Mouse (Mus musculus) cerebellum, adult 11-12 months (tissue): ENCODE measurements at regions not wholly inside any gene's neighbourhood (a gene's known extent, or its start where the extent isn't known, plus 50 kb on each side); places are given as distances from the start of the nearest gene placed in this dataset.

Experiments
- DNase-seq: peaks from one replicate; pipeline ENCODE4 v3.0.0; 2022

DNA sequence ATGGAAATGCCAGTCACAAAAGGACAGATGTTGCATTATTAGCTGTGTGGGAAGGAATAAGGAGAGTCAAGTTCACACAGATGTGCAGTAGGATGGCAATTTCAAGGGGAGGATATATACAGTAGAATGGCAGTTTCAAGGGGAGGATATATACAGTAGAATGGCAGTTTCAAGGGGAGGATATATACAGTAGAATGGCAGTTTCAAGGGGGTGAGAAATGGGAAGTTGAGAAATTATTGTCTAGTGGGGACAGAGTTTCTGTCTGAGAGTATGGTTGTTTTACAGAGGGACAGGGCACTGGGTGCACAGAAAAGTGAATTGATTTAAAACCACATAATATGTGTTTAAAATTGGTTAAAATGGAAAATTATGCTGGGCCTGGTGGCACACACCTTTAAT, 54.8 kb upstream of the Scel start:
- DNase-seq: no peak

DNA sequence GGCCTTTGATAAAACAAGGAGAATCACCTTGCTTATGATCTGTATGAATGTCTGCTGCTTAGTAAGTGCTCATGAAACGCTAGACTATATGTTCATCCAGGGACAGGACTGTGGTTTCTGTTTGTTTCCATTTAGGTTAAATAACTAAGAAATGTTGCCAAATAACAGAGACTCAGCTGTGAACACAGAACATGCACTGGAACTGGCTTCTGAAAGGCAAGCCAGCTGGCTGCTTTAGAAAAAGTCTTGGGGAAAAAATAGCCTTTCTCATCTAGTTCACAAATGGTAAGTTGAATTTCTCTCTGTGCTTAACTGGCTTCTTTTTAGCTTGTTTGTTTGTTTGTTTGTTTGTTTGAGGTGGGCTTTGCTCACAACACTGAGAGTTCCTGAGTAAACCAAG, 57.0 kb upstream of the Scel start:
- no peak for DNase-seq

DNA sequence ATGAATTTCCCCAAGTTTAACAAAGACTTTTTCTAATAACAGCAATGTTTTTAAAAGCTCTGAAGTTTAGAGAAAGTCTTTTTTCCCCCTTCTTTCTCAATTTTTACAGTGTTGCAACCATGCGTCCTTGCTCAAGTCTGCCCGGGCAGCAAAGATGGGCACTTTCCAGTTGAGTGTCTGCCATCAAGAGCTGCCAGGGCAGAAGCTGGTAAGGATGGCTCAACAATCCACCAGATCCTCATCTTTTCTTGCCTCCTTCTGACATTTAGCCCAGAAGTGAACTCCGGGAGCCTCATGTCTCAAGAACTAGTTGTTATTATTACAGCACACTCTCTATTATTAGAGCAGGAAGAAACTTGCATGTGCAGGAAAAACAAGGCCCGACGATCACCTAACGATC, 62.4 kb upstream of the Scel start:
- DNase-seq: no peak

DNA sequence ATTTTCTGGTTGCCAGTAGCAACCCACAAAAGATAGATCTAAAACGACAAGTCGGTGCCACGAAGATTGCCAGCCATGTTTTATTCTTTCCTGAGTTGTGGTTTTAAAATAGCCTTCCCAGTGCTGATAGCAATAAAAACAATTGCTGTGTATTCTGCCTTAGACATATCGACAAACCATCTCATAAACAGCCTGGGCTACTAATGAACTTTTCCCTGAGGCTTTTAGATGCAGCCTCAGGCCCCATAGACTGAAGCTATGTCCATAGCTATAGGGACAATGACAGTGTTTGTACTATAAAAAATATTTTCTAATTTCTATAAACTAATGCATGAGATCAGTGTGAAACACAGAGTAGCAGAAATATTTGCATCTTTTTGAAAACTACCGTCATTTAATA, 63.7 kb upstream of the Scel start:
- DNase-seq: no peak

DNA sequence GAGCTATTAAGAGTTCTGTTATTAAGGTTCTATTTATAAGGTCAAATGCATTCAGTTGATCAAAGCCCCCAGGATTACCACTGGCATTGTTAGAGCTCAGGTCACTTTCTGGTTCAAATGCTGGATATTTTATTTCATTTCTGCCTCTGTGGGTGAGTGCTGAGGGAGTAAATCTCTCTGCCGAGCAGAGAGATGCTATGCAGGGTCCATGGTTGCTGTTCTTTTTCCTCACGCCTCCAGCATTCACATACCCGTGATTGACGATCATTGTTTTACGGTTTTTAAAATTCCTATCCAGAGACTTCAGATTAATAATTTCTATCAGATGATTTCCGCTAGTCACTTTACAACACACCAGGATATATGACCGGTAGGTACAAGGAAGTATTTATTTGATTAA, 64.1 kb upstream of the Scel start:
- DNase-seq: no peak

DNA sequence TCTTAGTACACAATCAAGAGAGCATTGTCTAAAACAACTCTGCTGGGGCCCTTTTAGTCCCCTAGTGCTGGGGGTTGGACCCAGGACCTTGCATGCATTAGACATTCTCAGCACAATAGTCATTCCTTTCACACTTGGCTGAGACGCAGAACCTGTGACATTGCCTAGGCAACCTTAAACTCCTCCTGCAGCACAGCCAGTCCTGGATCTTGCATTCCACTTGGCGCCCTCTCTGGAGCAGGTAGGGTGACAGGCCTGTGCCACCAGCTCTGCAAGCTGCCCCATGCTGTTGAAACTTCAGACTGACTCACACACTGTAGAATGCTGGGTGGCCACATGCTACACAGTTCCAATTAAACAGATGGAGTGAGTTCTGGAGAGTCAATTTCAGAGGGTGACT, 66.5 kb upstream of the Scel start:
- DNase-seq: peak; percentile 49

DNA sequence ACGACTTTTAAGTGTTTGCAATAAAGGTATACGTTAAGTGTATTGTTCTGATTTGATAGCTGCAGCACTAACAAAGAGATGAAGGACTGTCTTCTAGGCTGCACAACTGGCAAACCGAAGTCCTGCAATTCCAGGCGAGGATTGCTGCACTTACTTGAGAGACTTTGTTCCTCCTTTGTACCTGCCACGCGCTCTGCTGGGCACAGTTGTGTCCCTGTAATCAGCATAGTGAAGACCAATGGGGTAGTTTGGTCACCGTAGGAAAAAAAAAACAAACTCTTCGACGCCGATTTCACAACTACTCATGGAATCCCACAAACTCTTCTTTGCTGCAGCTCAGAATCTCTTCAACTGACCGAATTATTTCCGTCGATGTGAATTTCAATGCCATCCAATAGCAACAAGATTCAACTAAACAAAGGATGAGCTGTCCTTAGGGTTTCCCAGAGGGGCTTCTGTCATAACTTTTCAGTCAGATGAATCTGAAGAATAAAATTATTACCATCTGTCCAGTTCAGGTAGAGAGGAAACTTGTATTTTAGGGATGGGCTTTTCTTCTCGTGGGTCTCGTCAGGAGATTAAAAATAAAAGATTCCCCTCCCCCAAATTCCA, 71.6 kb upstream of the Scel start:
- DNase-seq: no peak

DNA sequence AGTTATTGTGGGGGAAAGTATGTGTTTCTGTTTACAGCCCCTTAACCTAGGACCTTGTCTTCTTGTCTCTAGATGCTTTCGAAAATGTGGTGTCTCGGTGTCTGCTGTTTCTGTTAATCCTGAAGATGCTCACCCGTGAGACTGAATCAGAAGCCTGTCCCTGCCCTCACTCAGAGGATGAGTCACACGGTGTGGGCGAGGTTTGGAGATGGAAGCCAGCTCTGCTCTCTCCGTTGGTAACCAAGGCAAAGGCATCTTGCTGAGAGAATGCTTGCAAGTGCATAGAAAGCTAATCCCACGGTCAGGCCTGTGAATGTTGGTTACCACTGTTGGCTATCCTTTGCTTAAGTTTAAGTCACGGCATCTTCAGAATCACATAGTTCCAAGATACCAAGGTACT, 72.9 kb upstream of the Scel start:
- peak; percentile 11 for DNase-seq

DNA sequence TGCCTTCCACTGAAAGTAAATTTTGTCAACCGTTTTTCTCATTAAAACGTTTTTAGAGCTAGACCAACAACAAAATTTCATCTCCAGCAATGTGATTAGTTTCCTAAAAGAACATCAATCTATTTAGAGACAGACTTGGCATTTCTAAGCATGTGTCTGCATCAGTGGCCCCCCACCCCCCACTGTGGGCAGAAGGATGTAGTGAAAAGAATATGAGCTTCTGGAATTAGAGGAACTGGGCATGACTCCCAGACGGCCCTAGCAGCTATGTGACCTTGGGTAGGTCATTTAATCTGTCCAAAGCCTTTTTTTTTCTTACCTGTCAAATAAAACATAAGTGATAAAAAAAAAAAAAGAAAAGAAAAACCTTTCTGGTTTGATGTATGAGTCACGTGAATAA, 78.9 kb upstream of the Scel start:
- DNase-seq: no peak

DNA sequence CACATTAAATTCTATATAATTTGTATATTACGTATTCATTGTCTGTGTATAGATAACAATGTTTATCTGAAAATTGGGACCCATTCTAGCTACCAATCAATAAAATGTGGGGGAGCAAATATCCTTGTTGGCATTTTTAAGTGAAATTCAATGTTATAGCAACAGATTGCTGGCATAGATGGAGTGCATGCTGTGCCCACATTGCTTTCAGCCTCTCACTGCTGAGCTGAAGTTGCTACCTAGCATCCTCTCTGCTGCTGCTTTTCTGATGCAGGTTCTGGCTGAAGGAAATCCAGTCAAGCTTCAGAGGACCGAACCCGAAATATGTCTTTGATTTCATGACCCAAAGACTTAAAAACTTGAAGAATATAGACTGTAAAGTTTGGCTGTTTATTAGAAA, 80.0 kb upstream of the Scel start:
- DNase-seq: no peak

DNA sequence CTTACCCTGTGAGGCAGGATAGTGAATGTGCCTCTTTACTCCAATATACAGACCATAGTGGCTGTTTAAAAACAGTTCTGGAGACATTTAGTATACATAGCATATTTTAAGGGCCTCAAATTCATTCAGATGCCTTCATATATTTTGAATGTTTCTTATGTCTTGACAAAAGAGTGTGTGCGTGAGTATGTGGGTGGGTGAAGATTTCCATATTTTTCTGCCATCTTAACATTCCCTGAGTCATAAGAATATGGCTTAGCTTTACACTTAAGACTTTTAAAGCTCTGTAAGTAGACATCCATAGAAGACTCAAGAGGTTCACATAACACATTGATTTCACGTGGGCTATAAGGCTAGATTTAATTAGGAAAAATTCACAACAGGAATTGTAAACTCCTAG, 81.3 kb upstream of the Mycbp2 start:
- no peak for DNase-seq

DNA sequence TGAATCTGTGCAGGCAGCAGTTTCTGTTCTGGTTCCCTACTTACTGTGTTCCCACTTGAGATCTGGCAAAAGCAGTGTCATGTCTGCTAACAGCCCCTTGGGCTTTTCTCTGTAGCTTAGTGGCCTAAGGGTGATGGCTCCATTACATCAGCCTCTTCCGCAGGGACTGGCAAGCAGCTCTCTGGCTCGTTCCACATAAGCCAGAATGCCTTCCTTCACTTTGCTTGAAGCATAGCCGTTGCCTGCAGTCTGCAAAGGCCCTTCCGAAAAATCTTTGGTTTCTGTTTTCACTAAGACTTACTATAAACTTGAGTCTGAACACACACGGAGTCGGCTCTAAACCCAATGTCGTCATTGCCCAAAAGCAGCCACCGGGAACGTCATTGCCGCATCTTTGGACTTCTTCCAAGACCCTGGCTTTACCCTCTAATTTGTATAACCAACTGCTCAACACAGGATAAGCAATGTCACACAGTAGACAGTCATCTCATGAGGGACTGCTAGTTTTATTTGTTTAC, 74.8 kb upstream of the Mycbp2 start:
- no peak for DNase-seq

DNA sequence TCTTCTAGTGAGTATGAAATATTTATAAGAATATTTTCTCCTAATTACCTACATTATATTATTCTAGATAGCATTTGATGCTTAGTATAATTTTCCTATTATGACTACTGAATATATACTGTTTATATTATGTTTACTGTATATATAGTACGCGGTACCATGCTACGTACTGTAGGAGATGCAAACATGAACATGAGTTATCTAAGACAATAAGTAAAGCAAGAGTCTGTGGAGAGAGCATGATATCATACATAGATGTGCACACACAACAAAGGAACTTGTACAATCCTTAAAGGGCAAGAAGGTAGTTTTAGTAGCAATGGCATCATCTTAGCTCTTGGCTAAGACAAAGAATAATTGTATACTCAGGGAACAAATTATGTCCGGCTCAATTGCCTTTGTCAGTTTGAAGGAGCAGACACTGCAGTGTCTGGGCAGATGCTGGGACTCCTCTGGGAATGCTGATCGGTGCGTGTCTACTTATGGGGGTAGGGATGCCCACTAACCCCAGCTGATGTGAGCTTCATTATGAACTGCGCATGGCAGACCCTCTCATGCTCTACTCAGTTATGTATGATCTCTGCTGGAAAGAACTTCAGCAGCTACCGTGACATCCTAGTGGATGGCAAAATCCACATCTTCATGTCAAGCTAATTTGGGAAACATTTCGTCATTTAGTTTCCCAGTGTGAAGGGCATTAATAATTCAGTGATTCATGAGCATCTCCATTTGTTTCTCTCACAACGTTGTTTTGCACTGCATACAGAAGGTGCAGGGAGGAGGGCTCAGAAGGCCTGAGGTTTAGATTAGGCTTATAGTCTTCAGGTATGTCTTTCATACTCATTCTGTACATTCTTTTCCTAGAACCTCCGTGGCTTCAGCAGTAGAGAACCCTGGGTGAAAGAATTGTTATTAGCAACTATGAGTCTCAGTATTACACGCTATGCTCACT, 70.8 kb upstream of the Mycbp2 start:
- no peak for DNase-seq

DNA sequence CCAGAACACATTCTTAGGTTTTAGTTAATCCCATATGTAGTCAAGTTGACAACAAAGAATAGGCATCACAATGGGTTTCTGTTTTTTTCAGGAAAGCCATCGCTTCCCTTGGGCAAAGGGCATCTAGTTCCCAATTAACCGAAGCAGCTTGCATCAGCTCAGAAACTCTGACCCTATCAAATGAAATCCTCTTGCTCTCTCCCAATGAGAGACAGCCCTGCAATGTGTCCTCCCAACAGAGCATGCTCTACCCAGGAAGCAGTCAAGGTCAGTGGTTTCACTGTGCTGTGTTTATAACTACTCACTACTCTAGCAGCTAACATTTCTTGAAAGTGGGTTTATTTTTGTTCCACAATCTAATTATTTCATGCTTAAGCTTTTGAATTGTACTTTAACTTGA, 58.0 kb upstream of the Mycbp2 start:
- no peak for DNase-seq

DNA sequence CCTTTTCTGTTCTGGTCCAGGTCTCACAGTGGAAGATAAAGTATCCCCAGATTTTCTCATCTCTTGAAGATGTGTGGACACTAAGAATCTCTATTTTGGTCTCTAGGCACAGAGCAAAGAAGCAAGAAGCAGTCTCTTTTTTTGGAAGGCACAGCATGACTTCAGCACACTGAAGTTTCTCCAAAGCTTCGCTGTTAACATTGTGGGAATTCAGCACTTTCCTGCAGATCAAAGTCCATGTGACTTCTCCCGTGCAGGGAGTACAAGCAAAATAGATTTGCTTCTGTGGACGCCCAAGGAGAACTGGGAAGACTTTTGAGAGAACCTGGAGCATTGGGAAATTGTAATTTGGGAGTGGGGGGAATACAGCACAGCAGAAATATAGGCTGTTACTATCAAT, 56.4 kb upstream of the Mycbp2 start:
- DNase-seq: no peak

DNA sequence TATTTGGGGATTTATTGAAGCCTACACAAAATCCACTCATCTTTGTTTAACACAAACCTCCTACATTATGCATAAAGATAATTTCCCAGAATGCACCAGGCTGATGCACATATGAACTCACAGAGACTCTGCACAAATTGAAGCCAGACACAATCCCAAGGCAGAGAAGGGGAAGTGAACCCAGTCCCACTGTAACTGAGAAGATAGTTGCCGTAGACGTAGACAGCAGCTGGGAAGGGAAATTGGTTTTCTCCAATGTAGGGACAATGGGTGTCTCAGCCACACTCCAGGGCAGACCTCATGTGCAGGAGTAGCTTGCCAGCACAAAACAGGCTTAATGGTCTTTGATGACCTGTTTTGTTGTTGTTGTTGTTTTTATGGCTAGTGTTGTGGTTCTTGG, 55.4 kb upstream of the Mycbp2 start:
- no peak for DNase-seq

DNA sequence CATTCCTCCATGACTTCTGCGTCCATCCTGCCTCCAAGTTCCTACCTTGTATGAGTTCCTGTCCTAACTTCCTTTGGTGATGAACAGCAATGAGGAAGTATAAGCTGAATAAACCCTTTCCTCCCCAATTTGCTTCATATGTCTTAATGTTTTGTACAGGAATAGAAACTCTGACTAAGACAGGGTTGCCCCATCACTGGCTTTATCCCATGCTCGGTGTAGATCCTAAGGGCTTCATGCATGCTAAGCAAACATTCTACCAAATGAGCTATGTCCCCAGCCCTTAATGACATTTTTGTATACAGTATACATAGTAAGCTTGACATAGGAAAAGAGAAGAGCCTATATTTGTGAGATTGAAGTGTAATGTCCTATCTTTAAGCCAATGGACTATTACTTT, 54.7 kb upstream of the Mycbp2 start:
- no peak for DNase-seq

DNA sequence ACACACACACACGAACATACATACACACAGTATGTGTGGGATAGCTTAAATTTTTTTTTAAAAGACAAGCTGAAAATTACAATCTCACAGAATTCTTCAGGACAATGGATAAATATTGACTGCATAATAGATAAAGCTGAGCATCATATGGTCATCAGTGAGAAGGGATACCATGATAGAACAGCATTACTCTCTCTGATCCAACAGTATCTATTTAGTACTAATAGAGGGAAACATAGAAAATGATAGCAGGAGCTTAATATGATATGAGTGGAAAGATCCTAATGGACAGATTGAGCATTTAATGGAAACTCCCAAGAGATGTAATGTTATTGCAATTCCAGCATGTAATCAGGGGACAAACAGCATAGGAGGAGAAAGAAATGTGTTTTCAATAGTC, 51.8 kb upstream of the Mycbp2 start:
- DNase-seq: no peak
